Mouse (Mus musculus): ENCODE results near the gene Adamts4.

Adamts4 gene

DNA sequence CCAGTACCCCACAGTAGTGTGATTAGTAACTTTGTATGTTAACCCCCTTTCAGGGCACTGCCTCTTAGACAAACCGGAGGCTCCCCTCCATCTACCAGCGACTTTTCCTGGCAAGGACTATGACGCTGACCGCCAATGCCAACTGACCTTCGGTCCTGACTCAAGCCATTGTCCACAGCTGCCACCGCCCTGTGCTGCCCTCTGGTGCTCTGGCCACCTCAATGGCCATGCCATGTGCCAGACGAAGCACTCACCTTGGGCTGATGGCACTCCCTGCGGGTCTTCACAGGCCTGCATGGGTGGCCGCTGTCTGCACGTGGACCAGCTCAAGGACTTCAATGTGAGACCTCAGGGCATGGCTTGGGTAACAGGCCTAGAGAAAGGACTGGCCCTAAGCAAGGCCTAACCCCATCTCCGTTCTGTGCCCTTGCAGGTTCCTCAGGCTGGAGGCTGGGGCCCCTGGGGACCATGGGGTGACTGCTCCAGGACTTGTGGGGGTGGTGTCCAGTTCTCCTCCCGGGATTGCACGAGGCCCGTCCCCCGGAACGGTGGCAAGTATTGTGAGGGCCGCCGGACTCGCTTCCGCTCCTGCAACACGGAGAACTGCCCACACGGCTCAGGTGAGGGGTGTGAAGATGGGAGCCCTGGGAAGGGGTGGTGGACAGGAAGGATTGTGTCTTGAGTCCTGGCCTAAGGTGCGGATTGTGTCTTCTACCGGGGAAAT is 6.0 kb downstream of the Adamts4 start:
- no peak for DNase-seq (ENCODE audit: low spot score)

DNA sequence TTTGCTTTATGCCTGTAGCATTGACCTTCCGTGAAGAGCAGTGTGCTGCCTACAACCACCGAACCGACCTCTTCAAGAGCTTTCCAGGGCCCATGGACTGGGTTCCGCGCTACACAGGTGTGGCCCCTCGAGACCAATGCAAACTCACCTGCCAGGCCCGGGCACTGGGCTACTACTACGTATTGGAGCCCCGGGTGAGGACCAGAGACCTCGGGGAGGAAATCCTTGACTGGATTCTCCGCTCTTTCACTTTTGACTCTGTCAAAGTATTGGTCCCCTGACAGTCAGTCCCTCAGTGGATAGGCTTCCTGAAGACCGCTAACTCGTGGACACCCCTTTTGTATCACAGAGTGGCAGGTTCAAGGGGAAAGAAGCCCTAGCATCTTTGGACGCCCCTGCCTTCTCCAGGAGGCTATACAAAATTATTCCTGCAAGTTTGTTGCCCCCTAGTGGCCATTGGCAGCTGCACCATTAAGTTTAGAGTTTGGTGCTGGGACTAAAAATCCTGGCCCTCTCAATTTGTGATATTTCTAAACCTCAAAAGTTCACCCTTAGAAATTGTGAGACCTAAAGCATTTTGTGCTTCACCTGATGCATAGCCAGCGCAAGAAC is 6.8 kb downstream of the Adamts4 start:
- peak; percentile 71 for DNase-seq (ENCODE audit: low spot score)

DNA sequence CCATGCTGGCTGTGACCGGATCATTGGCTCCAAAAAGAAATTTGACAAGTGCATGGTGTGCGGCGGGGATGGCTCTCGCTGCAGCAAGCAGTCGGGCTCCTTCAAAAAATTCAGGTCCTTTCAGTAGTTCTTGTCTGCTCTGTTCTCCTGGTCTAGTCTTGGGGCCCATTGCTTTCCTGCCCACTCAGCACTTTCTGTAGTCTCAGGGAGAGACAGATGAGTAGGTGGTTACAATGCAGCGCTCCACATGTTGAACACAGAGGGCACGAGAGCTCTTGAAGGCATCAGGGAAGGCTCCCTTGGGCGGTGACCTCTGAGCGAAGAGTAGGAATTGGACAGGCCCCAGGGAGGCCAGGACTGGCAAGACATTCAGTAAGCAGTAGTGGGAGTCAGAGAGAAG is 7.6 kb downstream of the Adamts4 start:
- DNase-seq (ENCODE audit: low spot score): no peak

- no peak for DNase-seq (ENCODE audit: low spot score)
These were observed 8.7 kb downstream of the Adamts4 start for GRCm38 (mm10) chr1:171258921-171259320.

DNA sequence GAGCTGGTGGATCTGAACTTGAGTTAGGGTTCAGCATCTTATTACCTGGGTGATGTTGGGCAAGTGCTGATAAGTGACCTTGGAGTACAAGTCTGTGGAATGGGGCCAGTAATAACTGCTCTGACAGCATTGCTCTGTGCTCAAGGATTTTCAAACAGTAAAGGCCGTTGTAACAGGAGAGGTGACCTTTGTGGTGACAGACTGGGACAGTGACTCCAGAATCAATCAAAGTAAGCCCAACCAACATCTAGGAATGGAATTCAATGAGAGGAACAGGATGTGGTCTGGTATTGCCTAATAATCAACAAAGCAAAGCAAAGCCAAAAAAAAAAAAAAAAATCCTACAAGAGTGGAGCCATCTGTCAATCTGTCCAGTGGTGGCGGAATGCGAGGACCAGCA is 10.1 kb downstream of the Adamts4 start:
- no peak for DNase-seq (ENCODE audit: low spot score)

- DNase-seq (ENCODE audit: low spot score): no peak
These were observed 12.4 kb downstream of the Adamts4 start for GRCm38 (mm10) chr1:171262594-171263130.

GRCm38 (mm10) chr1:171263185-171263611 is 13.0 kb downstream of the Adamts4 start:
- DNase-seq (ENCODE audit: low spot score): no peak

DNA sequence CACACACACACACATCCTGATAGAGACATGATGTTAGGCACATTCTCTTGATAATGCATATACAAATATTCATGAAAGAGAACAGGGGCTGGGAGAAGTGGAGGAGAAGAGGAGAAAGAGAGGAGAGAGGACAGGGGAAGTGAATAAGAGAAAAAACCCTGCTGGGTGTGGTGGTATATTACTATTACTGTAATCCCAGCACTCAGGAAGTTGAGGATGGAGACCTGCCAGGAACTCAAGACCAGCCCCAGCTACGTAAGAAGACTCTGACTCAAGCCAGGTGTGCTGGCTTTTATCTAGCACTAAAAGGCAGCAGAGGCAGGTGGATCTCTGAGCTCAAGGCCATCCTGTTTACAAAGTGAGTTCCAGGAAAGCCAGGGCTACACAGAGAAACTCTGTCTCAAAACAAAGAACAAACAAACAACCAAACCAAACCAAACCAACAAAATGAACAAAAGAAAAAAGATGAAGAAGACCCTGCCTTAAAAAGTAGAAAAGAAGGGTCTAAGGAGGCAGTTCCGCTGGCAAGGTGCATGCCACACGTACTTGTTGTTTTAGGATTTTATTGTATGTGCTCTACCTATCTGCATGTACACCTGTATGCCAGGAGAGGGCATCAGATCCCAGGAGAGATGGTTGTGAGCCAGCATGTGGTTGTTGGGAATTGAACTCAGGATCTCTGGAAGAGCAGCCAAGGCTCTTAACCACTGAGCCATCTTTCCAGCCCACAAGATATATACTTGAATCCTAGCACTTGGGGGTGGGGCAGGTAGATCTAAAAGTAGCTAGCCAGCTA is 13.6 kb downstream of the Adamts4 start:
- no peak for DNase-seq (ENCODE audit: low spot score)

- DNase-seq (ENCODE audit: low spot score): no peak
These were observed 15.9 kb downstream of the Adamts4 start for GRCm38 (mm10) chr1:171265971-171266744.

GRCm38 (mm10) chr1:171268341-171268740 is 18.1 kb downstream of the Adamts4 start:
- DNase-seq (ENCODE audit: low spot score): no peak

GRCm38 (mm10) chr1:171269848-171270572 is 19.8 kb downstream of the Adamts4 start, which contains the start of gene B4galt3:
TSS of gene B4galt3 (plus strand) at chr1:171270328.
- peak; percentile 99 for DNase-seq (ENCODE audit: low spot score)

DNA sequence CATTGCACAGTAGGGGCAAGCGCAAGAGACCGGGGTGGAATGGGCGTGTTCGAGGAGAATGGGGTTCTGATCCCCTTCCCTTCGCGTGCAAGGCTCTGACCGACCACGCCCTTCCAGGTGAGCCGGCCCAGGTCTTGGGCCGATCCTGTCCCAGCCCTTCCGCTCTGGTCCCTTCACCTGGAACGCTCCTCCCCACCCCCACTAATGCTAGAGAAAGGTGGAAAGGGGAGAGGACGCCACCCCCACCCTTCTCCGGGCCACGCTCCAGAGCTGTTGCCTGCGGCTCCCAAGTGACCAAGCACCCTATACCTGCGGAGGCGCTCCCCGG is 20.3 kb downstream of the Adamts4 start:
- DNase-seq (ENCODE audit: low spot score): peak; percentile 71

GRCm38 (mm10) chr1:171271196-171271595 is 21.0 kb downstream of the Adamts4 start:
- no peak for DNase-seq (ENCODE audit: low spot score)

DNA sequence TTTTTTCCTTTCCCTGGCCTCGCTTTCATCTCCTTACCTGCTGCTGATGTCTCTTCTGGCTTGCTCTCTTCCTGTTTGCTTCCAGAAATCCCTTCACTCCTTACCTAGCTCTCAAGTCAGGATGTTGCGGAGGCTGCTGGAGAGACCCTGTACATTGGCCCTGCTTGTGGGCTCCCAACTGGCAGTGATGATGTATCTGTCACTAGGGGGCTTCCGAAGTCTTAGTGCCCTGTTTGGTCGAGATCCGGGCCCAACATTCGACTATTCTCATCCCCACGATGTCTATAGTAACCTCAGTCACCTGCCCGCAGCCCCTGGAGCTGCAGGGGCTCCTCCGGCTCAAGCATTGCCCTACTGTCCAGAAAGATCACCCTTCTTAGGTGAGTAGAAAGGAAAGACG is 21.4 kb downstream of the Adamts4 start:
- no peak for DNase-seq (ENCODE audit: low spot score)

GRCm38 (mm10) chr1:171272086-171272485 is 21.9 kb downstream of the Adamts4 start:
- DNase-seq (ENCODE audit: low spot score): no peak

- DNase-seq (ENCODE audit: low spot score): no peak
These were observed 23.9 kb downstream of the Adamts4 start for GRCm38 (mm10) chr1:171274171-171274570.

GRCm38 (mm10) chr1:171275144-171275734 is 25.0 kb downstream of the Adamts4 start:
- DNase-seq (ENCODE audit: low spot score): no peak

GRCm38 (mm10) chr1:171276110-171276748 is 26.0 kb downstream of the Adamts4 start:
- no peak for DNase-seq (ENCODE audit: low spot score)

DNA sequence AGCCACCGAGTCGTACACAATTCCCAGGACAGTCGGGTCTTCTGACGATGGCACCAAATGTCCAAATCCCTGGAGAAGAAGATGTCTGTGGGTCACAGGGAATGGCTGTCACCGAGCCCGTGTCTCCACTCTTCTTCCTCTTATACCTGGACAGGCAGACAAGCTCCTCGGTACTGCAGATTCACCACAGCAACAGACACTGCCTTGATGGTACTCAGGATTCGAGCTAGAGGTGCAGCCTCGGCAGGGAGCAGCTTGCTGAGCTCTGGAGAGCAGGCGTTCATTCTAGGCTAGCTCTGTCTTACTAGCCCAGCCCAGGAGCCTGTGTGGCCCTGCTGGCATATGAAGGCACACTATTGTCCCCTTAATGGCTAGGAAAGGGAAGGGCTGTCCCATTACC is 27.5 kb downstream of the Adamts4 start:
- no peak for DNase-seq (ENCODE audit: low spot score)

GRCm38 (mm10) chr1:171278436-171278835 is 28.2 kb downstream of the Adamts4 start:
- DNase-seq (ENCODE audit: low spot score): no peak
